Mouse (Mus musculus) midbrain, embryonic 16.5 days (tissue): ENCODE data around the gene Dmpk. TPM values are rescaled to one million over a fixed set of nuclear protein-coding genes. Genes with fewer than 3 reads are reported as not detected.
A peak's percentile ranks its signal among the peaks of the same experiment; 100 is the strongest.
"Not testable (repeated sequence)": the region's sequence is repeated elsewhere in the genome, so short reads cannot be mapped to it uniquely, and the experiment has no call there.

Experiments used
- ATAC-seq: fragments of 200-750 bp; cut with Nextera tagmentation; 2 replicates; pipeline ENCODE4 v1.8.0; 2017; ENCODE audit warnings: moderate TSS enrichment
- H3K27ac ChIP-seq: fragments of 300-500 bp; sonication (generic); 2 replicates; pipeline ENCODE4 v1.5.1; 2014; ENCODE audit warnings: mild to moderate bottlenecking, low read length, mixed read lengths
- H3K27me3 ChIP-seq: fragments of 300-500 bp; sonication (generic); 2 replicates; pipeline ENCODE4 v1.6.1; 2014; ENCODE audit warnings: low read depth, low read length, mixed read lengths; ENCODE audit not compliant: control insufficient read depth, insufficient read depth
- H3K36me3 ChIP-seq: fragments of 300-500 bp; sonication (generic); 2 replicates; pipeline ENCODE4 v1.6.1; 2014; ENCODE audit warnings: mild to moderate bottlenecking, low read length, moderate library complexity, mixed read lengths; ENCODE audit not compliant: control insufficient read depth, insufficient read depth
- H3K4me1 ChIP-seq: fragments of 300-500 bp; sonication (generic); 2 replicates; pipeline ENCODE4 v1.6.1; 2014; ENCODE audit warnings: mild to moderate bottlenecking, low read length, mixed read lengths; ENCODE audit not compliant: control insufficient read depth, insufficient read depth
- H3K4me2 ChIP-seq: fragments of 300-500 bp; sonication (generic); 2 replicates; pipeline ENCODE4 v1.6.1; 2014; ENCODE audit warnings: mild to moderate bottlenecking, low read length, mixed read lengths
- H3K4me3 ChIP-seq: fragments of 300-500 bp; sonication (generic); 2 replicates; pipeline ENCODE4 v1.5.1; 2014; ENCODE audit warnings: low read depth, mild to moderate bottlenecking, low read length, moderate library complexity, mixed read lengths
- H3K9ac ChIP-seq: fragments of 300-500 bp; sonication (generic); 2 replicates; pipeline ENCODE4 v1.6.1; 2014; ENCODE audit warnings: low read depth, low read length, mixed read lengths
- H3K9me3 ChIP-seq: fragments of 300-500 bp; sonication (generic); replicated peaks from 2 replicates; pipeline ENCODE4 v1.6.1; 2014; ENCODE audit warnings: mild to moderate bottlenecking, low read length, mixed read lengths; ENCODE audit not compliant: control insufficient read depth, poor library complexity, severe bottlenecking
- WGBS: fragments of 180-500 bp; shearing (Covaris S2); extraction: QIAGEN DNeasy Blood & Tissue Kit; methylation state at CpG from one replicate; pipeline ENCODE4 v1.1.7; 2014; 5-methylcytosine and 5-hydroxymethylcytosine counted together
- polyA plus RNA-seq: library from polyadenylated mRNA; unstranded; fragments of >200 nt; fragmentation: Nextera tagmentation; extraction: Ambion mirVana; gene quantifications from 2 replicates; pipeline ENCODE4 v1.2.1, GENCODE M21; 2015

The Dmpk gene
- polyA plus RNA-seq, 1 experiment from 2014 or later = 8.1 TPM

- H3K36me3 ChIP-seq, H3K9me3 ChIP-seq, H3K4me2 ChIP-seq, H3K27ac ChIP-seq, H3K9ac ChIP-seq, H3K4me3 ChIP-seq, ATAC-seq, H3K4me1 ChIP-seq: not testable (repeated sequence)
- H3K27me3 ChIP-seq = peaks cover 12% of the 10 kb centered on the region
- WGBS = 57% methylated on average over 3 of the region's 3 CpGs
Measured at GRCm38 (mm10) chr7:19071024-19071423, 12.6 kb upstream of the Dmpk start.

- H3K4me1 ChIP-seq = peaks cover 22% of the 10 kb centered on the region
- no peak overlapping the region for H3K4me2 ChIP-seq
- H3K9me3 ChIP-seq = no peaks in the 10 kb centered on the region
- ATAC-seq = no peak
- H3K36me3 ChIP-seq = peaks cover 5% of the 10 kb centered on the region
- 82% methylated on average over 9 of the region's 9 CpGs for WGBS
- H3K4me3 ChIP-seq = no peak overlapping the region
- no peaks in the 10 kb centered on the region for H3K27me3 ChIP-seq
- no peak overlapping the region for H3K9ac ChIP-seq
- no peak overlapping the region for H3K27ac ChIP-seq
Measured at GRCm38 (mm10) chr7:19073504-19073903, 10.1 kb upstream of the Dmpk start.

- ATAC-seq = no peak
- Histone ChIP-seq H3K4me3 (no peak overlapping the region), H3K4me1 (peaks cover 22% of the 10 kb centered on the region), H3K9me3 (no peaks in the 10 kb centered on the region), H3K36me3 (peaks cover 10% of the 10 kb centered on the region), H3K9ac (no peak overlapping the region), H3K27me3 (no peaks in the 10 kb centered on the region), H3K4me2 (no peak overlapping the region), H3K27ac (no peak overlapping the region)
- 95% methylated on average over 6 of the region's 6 CpGs for WGBS
Measured at GRCm38 (mm10) chr7:19074494-19074893, 9.2 kb upstream of the Dmpk start.

- H3K9me3 ChIP-seq = no peaks in the 10 kb centered on the region
- no peaks in the 10 kb centered on the region for H3K27me3 ChIP-seq
- peak overlapping the region; percentile 77 for H3K4me2 ChIP-seq
- H3K36me3 ChIP-seq = peaks cover 13% of the 10 kb centered on the region
- WGBS = 61% methylated on average over 5 of the region's 5 CpGs
- ATAC-seq = peak; percentile 21; the same call in 1 of the 2 replicates
- peak overlapping the region; percentile 72 for H3K27ac ChIP-seq
- peaks cover 22% of the 10 kb centered on the region for H3K4me1 ChIP-seq
- peak overlapping the region; percentile 57 for H3K9ac ChIP-seq
- H3K4me3 ChIP-seq = peak overlapping the region; percentile 100
Measured at GRCm38 (mm10) chr7:19075231-19075630, 8.4 kb upstream of the Dmpk start.

GRCm38 (mm10) chr7:19075723-19076585 is 7.7 kb upstream of the Dmpk start, which contains the start of gene Dmwd:
Gene Dmwd, plus strand, starts transcription at chr7:19076227.
- Histone ChIP-seq H3K36me3 (peaks cover 20% of the 10 kb centered on the region), H3K27ac (peak within 1 kb of the TSS; percentile 83), H3K4me2 (peak within 1 kb of the TSS; percentile 95), H3K9me3 (no peaks in the 10 kb centered on the region), H3K9ac (peak within 1 kb of the TSS; percentile 98), H3K4me3 (peak within 1 kb of the TSS; percentile 100), H3K4me1 (peaks cover 22% of the 10 kb centered on the region), H3K27me3 (no peaks in the 10 kb centered on the region)
- WGBS = under 1% methylated on average over 50 of the region's 91 CpGs
- ATAC-seq = peak; percentile 97

- Histone ChIP-seq H3K27me3 (no peaks in the 10 kb centered on the region), H3K4me2 (peak overlapping the region; percentile 95), H3K4me3 (peak overlapping the region; percentile 100), H3K36me3 (peaks cover 26% of the 10 kb centered on the region), H3K9me3 (no peaks in the 10 kb centered on the region), H3K9ac (peak overlapping the region; percentile 98), H3K4me1 (peaks cover 22% of the 10 kb centered on the region), H3K27ac (peak overlapping the region; percentile 83)
- under 1% methylated on average over 22 of the region's 22 CpGs for WGBS
- ATAC-seq = peak; percentile 2; the same call in 1 of the 2 replicates
Measured at GRCm38 (mm10) chr7:19076586-19076991, 7.1 kb upstream of the Dmpk start.

- H3K9ac ChIP-seq = peak overlapping the region; percentile 98
- H3K4me2 ChIP-seq = peak overlapping the region; percentile 95
- H3K27me3 ChIP-seq = no peaks in the 10 kb centered on the region
- H3K4me3 ChIP-seq = no peak overlapping the region
- WGBS = 75% methylated on average over 14 of the region's 14 CpGs
- peaks cover 34% of the 10 kb centered on the region for H3K36me3 ChIP-seq
- no peak overlapping the region for H3K27ac ChIP-seq
- ATAC-seq = no peak
- no peaks in the 10 kb centered on the region for H3K9me3 ChIP-seq
- peaks cover 22% of the 10 kb centered on the region for H3K4me1 ChIP-seq
Measured at GRCm38 (mm10) chr7:19077761-19078160, 5.9 kb upstream of the Dmpk start.

GRCm38 (mm10) chr7:19078732-19079131 is 4.9 kb upstream of the Dmpk start:
- no peaks in the 10 kb centered on the region for H3K9me3 ChIP-seq
- no peaks in the 10 kb centered on the region for H3K27me3 ChIP-seq
- no peak overlapping the region for H3K4me3 ChIP-seq
- no peak overlapping the region for H3K4me2 ChIP-seq
- H3K4me1 ChIP-seq = peaks cover 22% of the 10 kb centered on the region
- H3K27ac ChIP-seq = no peak overlapping the region
- no peak for ATAC-seq
- WGBS = 80% methylated on average over 3 of the region's 3 CpGs
- peaks cover 34% of the 10 kb centered on the region for H3K36me3 ChIP-seq
- no peak overlapping the region for H3K9ac ChIP-seq

GRCm38 (mm10) chr7:19080451-19080950 is 3.1 kb upstream of the Dmpk start:
- H3K4me1 ChIP-seq = peaks cover 17% of the 10 kb centered on the region
- no peak overlapping the region for H3K4me3 ChIP-seq
- H3K27ac ChIP-seq = no peak overlapping the region
- H3K9me3 ChIP-seq = no peaks in the 10 kb centered on the region
- 90% methylated on average over 19 of the region's 19 CpGs for WGBS
- no peak for ATAC-seq
- H3K9ac ChIP-seq = no peak overlapping the region
- no peak overlapping the region for H3K4me2 ChIP-seq
- H3K27me3 ChIP-seq = no peaks in the 10 kb centered on the region
- H3K36me3 ChIP-seq = peaks cover 34% of the 10 kb centered on the region
